Mouse (Mus musculus): ENCODE measurements around the gene Olfr642.

The Olfr642 gene

DNA sequence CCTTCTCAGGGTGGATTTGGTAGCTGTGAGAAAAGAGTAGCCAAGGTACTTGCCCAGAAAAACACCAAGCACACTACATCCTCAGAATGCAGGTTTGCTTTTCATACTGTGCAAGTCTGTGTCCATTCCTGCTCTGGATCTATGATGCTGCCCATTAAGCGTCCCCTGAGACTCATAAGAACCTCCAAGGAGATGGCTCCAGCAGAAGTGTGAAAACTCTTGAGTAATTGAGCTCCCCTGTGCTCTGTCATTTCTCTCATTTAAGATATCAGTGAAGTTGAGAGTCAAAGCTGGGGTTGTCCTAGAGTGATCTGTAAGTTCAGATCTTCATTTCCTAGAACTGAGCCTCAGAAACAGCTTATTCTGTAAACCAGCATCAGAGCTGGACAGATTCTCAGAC, at the start of gene Olfr642:
Gene Olfr642, minus strand, starts transcription at position 101 of the 400 bp plus-strand sequence.
- no peak for DNase-seq

DNA sequence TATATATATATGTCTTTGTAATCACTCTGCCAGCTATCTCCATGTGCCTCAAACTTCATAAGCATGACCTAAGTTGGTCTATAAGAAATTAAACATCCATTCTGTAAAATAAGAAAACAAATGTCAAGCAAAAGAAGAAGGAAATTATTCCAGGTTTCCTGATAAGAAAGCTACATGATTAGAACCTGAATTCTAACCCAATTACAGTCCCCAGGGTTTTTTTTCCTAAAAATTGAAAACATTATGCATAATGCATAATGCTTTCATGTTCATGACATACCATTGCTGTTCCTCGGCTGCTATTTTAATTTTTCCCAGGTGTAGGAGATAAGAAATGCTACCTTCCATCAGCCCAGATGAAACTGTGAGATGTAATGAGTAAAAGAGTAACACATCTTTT, 32.9 kb upstream of the Olfr642 start, which contains the start of gene Olfr645:
Gene Olfr645, minus strand, starts transcription at position 101 of the 400 bp plus-strand sequence.
- no peak for DNase-seq

- DNase-seq: no peak
These were observed 19.3 kb upstream of the Olfr642 start, which contains the start of gene Olfr644 for GRCm38 (mm10) chr7:104071769-104072168. Gene Olfr644 (minus strand): TSS chr7:104071869.

- no peak for DNase-seq
These were observed 8.9 kb upstream of the Olfr642 start, which contains the start of gene 4930516K23Rik for GRCm38 (mm10) chr7:104061345-104061744. Gene 4930516K23Rik (minus strand): TSS chr7:104061445.

- DNase-seq: no peak
These were observed 6.7 kb upstream of the Olfr642 start for GRCm38 (mm10) chr7:104059215-104059614.

DNA sequence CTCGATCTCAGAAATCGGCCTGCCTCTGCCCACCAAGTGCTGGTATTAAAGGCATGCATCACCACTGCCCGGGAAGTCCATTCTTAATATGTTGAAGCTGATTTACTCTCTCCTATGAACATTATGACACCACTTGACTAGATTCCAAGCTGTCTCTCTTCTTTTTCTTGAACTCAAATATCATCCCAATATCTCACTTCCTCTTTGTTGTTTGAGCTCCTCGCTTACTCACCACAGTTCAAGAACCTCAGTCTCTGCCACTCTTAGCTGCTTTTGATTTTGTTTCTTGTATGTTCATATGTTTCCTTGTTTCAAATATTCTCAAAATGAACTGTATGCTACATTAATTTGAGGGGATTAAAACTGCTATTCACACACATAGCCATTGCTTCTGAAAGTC, 1.7 kb downstream of the Olfr642 start:
- no peak for DNase-seq

DNA sequence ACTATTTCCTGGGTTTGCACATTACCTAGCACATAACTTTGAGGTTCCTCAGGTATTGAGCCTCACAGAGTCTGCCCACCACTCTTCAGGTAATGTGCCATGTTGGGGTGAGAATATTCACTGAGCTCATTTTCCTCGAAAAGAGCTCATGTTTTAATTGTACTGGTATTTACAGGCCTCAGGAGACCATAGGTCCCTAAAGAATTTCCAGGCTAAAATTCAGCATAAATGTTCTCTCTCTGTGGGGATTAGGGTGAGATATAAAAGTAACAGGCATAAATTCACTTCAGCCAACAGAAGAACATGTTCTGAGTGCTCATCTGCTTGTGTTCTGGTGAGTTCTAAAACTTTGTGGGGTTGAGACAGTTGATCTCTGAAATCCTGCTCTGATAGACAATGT, 17.3 kb downstream of the Olfr642 start, which contains the start of gene Olfr641:
Gene Olfr641, plus strand, starts transcription at position 301 of the 400 bp plus-strand sequence.
- no peak for DNase-seq

DNA sequence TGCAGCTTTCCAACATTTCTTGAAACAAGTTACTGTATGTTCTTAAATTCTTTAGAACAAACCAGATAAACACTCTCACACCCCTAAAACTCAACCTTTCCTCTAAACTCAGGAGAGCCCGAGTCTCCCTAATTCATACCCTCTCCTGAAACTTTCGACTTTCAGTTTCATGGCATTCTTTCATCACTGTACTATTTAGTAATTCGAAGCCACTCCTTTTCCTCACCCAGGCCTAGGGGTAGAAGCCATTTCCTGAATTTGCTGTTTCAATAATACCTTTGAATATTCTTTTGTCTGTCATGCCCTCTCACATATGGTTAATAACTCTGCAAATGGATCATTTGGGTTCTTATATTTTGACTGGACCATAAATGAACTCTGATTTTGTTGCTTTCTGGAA, 25.5 kb downstream of the Olfr642 start:
- no peak for DNase-seq

GRCm38 (mm10) chr7:104025473-104025872, 27.0 kb downstream of the Olfr642 start, which contains the start of gene Olfr640:
Gene Olfr640 (minus strand): TSS chr7:104025573.
- no peak for DNase-seq

GRCm38 (mm10) chr7:104021651-104022050, 30.8 kb downstream of the Olfr642 start:
- no peak for DNase-seq

GRCm38 (mm10) chr7:104018953-104019352, 33.5 kb downstream of the Olfr642 start:
- no peak for DNase-seq

GRCm38 (mm10) chr7:104017203-104017602, 35.3 kb downstream of the Olfr642 start, which contains the start of gene Olfr639:
Gene Olfr639 (minus strand): TSS chr7:104017303.
- DNase-seq: no peak

DNA sequence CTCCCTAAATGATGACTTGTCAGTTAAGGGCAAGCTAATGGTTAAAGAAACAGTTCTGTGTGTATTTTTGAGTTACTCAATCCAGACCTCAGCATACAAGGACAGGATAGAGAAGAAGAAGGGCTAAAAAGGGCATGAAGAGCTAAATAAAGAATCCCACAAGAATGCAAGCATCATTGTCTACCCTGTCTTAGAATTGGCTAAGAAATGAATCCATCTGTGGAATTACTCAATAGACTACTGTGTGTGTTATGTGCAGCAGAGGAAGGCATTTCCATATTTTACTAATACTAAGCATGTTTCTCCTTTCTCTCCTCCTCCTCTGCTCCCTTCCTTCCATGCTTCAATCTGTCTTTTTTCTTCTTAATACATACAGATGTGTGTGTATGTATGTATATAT, 53.3 kb downstream of the Olfr642 start:
- DNase-seq: no peak

DNA sequence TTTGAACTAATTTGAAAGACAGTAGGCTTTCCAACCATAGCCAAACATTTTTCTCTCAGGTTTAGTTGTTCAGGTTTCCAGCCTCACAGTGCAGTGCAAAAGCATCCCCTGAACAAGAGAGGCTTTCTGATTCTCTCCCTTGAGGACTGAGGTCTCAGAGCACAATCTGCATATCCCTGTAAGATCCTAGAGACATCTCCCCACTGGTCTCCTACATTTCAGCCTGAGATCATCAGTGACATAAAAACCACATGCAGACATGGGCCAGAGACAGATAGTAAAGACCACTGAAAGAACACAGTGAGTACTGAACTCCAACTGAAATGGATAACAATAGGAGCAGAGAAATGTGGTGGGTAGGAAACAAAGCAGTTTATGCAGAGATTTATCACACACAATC, 54.0 kb downstream of the Olfr642 start, which contains the start of gene Olfr638:
Gene Olfr638, plus strand, starts transcription at position 301 of the 400 bp plus-strand sequence.
- DNase-seq: no peak

Measured in kidney, adult 18-20 months (tissue).